Mouse (Mus musculus): ENCODE data around the gene Eno2. TPM values are rescaled to one million over a fixed set of nuclear protein-coding genes. Genes with fewer than 3 reads are reported as not detected.

Eno2 gene
- polyA plus RNA-seq, 1 experiment from 2014 or later: 0.39 TPM

DNA sequence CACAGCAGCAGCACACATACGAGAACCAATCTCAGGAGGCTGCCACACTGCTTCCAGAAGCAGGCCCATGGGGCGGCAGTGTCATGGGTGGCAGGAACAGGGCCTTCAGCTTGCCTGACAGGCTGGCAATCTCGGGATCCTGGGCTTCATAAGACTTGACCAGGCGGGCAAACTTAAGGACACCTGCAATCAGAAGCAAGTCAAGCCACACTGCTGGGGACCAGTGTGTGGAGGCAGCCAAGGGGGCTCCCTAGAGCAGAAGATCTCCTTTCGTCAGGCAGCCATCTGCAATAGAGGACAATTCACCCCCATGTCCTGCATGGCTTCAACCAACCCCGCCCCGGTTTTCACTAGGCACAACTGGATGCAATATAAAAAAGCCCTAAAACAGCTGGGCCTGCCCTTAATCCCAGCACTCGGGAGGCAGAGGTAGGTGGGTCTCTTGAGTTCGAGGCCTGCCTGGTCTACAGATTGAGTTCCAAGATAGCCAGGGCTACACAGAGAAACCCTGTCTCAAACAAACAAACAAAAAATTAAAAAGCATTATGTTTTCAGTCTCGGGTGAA is 30.2 kb downstream of the Eno2 start:
- no peak for ATAC-seq (ENCODE audit: insufficient read depth)
- peaks cover 43% of the 10 kb centered on the region for H3K4me1 ChIP-seq (replicated peaks)
- no peak overlapping the region for H3K4me3 ChIP-seq (replicated peaks)
- H3K27me3 ChIP-seq: no peaks in the 10 kb centered on the region
- peak overlapping the region; percentile 97 for H3K27ac ChIP-seq (replicated peaks)
- WGBS (ENCODE audit: insufficient replicate concordance): 68% methylated on average over 10 of the region's 10 CpGs
- no peaks in the 10 kb centered on the region for H3K9me3 ChIP-seq (replicated peaks)
- H3K4me2 ChIP-seq: peak overlapping the region; percentile 98
- H3K36me3 ChIP-seq (replicated peaks): no peaks in the 10 kb centered on the region
- H3K9ac ChIP-seq: peak overlapping the region; percentile 31; the same call in 1 of the 2 replicates

DNA sequence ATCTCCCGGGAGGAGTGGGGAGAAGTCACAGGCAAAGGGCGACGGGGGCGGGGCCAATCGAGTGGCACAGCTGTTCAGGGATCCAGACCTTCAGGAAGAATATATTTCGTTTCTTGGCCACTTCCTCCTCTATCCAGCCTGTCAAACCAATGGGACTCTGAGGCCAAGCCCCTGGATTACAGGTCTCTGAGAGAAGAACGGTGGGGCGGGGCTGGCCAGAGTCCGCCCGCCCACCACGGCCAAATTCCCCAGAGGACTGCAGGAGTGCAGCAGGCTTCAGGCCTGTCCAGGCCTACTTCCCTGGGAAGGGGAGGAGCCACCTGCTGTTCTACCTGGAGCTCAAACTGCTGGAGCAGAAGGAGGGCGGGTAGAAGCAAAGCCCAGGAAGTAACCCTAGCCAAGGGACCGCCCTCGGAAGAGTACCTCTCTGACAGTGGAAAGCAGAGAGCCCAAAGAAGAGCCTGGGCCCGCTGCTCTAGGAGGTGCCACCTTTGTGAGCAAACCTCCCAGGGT is 30.9 kb downstream of the Eno2 start, which contains the start of gene Ptpn6:
Ptpn6 (minus strand) TSS at position 204 of the 513 bp plus-strand sequence.
- peak within 1 kb of the TSS; percentile 21 for H3K4me3 ChIP-seq (replicated peaks)
- H3K4me2 ChIP-seq: peak within 1 kb of the TSS; percentile 98
- H3K27ac ChIP-seq (replicated peaks): peak within 1 kb of the TSS; percentile 97
- 20% methylated on average over 15 of the region's 15 CpGs for WGBS (ENCODE audit: insufficient replicate concordance)
- H3K4me1 ChIP-seq (replicated peaks): peaks cover 51% of the 10 kb centered on the region
- H3K9ac ChIP-seq: peak within 1 kb of the TSS; percentile 31; the same call in 1 of the 2 replicates
- H3K36me3 ChIP-seq (replicated peaks): no peaks in the 10 kb centered on the region
- H3K27me3 ChIP-seq: no peaks in the 10 kb centered on the region
- no peaks in the 10 kb centered on the region for H3K9me3 ChIP-seq (replicated peaks)
- ATAC-seq (ENCODE audit: insufficient read depth): peak; percentile 40

DNA sequence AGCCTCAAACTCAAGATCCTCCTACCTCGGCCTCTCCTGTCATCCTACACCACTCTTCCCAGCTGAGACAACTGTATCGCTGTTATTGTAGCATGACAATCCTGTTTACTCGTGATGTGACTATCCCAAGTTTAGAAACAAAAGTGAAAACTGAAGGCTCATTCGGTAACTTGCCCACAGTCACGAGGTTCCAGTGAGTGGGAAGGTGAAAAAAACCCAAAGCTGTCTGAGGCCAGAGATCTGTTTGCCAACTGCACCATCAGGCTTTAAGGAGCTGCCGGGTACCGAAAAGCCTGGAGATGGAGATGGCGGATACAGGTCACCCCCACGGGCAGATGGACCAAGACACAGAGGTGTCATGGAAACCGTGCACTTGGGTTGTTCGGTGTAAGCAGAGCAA is 32.4 kb downstream of the Eno2 start:
- no peaks in the 10 kb centered on the region for H3K36me3 ChIP-seq (replicated peaks)
- no peaks in the 10 kb centered on the region for H3K9me3 ChIP-seq (replicated peaks)
- ATAC-seq (ENCODE audit: insufficient read depth): no peak
- H3K4me3 ChIP-seq (replicated peaks): no peak overlapping the region
- H3K4me2 ChIP-seq: no peak overlapping the region
- peaks cover 66% of the 10 kb centered on the region for H3K4me1 ChIP-seq (replicated peaks)
- H3K27me3 ChIP-seq: no peaks in the 10 kb centered on the region
- WGBS (ENCODE audit: insufficient replicate concordance): 79% methylated on average over 11 of the region's 11 CpGs
- no peak overlapping the region for H3K27ac ChIP-seq (replicated peaks)
- no peak overlapping the region for H3K9ac ChIP-seq

DNA sequence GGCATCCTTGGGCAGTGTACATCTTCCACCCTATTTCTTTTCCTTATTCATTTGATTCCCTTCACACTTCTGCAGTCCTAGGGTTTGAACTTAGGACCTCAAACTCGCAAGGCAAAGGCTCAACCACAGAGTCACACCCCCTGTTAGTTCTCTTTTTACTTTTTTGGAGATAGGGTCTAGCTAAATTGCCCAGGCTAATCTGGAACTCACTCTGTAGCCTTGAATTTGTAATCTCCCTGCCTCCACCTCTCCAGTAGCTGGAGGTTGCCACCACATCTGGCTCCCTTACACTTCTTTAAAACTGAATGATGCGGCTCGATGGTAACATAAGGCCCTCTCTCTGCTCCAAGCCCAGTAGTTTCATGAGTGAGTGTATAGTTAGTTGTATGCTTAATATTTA is 35.1 kb downstream of the Eno2 start:
- Histone ChIP-seq H3K9me3 (replicated peaks) (no peaks in the 10 kb centered on the region), H3K4me2 (no peak overlapping the region), H3K4me1 (replicated peaks) (peaks cover 45% of the 10 kb centered on the region), H3K27ac (replicated peaks) (no peak overlapping the region), H3K36me3 (replicated peaks) (no peaks in the 10 kb centered on the region), H3K27me3 (no peaks in the 10 kb centered on the region), H3K9ac (no peak overlapping the region), H3K4me3 (replicated peaks) (no peak overlapping the region)
- ATAC-seq (ENCODE audit: insufficient read depth): no peak
- 56% methylated on average over 3 of the region's 3 CpGs for WGBS (ENCODE audit: insufficient replicate concordance)

DNA sequence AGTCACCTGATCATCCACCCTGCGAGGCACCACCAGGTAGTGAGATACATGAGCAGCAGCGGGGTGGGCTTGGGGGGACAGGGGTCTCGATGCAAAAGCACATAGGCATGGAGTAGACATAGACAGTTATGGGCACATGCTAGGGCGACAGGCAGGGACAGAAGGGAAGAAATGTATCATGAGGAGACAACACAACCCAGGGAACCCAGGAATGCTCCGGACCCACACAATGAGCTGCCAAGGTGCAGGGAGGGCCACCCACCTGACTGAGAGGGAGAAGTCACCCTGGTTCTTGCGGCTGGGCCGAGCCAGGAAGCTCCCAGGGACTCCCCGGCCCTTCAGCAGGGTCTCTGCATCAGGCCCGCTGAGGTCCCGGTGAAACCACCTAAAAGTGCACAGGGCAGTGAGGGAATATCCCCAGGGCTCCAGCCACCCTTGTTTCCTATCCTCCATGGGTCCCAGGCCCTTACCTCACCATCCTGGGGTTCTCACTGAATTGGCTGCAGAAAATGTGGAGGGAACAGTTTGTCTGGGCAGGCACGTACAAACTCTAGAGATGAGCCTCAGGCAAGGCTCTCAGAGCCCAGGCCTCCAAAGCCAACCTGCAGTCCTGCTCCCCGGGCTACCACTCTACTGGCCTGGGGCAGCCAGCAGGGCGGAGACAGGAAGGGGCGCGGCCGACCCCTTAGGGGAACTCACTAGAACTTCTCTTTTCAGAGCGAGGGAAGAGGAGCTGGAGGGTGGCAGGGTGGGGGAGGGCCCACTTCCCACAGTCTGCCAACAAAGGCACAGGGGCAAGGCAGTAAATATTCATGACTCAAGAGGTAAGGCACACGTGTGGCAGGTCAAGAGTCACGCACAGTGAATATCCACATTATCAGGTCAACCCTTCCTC is 36.8 kb downstream of the Eno2 start:
- Histone ChIP-seq H3K27ac (replicated peaks) (peak overlapping the region; percentile 59), H3K4me3 (replicated peaks) (peak overlapping the region; percentile 49), H3K36me3 (replicated peaks) (peaks cover 8% of the 10 kb centered on the region; the same call in 1 of the 2 replicates), H3K9me3 (replicated peaks) (no peaks in the 10 kb centered on the region), H3K9ac (peak overlapping the region; percentile 47), H3K27me3 (no peaks in the 10 kb centered on the region), H3K4me2 (peak overlapping the region; percentile 54), H3K4me1 (replicated peaks) (peaks cover 29% of the 10 kb centered on the region)
- 17% methylated on average over 19 of the region's 19 CpGs for WGBS (ENCODE audit: insufficient replicate concordance)
- peak; percentile 64 for ATAC-seq (ENCODE audit: insufficient read depth)

DNA sequence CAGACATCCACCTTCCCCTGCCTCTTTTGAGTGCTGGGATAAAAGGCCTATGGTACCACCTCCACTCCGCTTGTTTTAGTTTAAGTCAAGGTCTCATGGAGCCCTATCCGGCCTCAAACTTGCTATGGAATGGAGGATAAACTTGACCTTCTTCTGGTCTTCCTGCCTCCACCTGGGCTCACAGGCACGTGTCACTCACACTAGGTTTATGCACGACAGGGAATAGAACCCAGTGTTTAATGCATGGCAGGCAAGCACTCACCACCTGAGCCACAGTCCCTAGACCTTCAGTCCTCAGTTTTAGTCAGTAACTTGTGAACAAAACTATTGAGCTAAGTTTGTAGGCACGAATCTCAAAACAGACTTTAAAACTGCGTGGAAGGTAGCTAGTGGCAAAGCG is 38.4 kb downstream of the Eno2 start:
- Histone ChIP-seq H3K9me3 (replicated peaks) (no peaks in the 10 kb centered on the region), H3K27me3 (no peaks in the 10 kb centered on the region), H3K27ac (replicated peaks) (no peak overlapping the region), H3K9ac (0 out of 2 replicates have a peak overlapping the region, but pooled peaks have one; percentile 10), H3K36me3 (replicated peaks) (peaks cover 8% of the 10 kb centered on the region; the same call in 1 of the 2 replicates), H3K4me3 (replicated peaks) (peak overlapping the region; percentile 49; the same call in 1 of the 2 replicates), H3K4me2 (peak overlapping the region; percentile 54), H3K4me1 (replicated peaks) (peaks cover 26% of the 10 kb centered on the region)
- WGBS (ENCODE audit: insufficient replicate concordance): 72% methylated on average over 7 of the region's 7 CpGs
- no peak for ATAC-seq (ENCODE audit: insufficient read depth)

DNA sequence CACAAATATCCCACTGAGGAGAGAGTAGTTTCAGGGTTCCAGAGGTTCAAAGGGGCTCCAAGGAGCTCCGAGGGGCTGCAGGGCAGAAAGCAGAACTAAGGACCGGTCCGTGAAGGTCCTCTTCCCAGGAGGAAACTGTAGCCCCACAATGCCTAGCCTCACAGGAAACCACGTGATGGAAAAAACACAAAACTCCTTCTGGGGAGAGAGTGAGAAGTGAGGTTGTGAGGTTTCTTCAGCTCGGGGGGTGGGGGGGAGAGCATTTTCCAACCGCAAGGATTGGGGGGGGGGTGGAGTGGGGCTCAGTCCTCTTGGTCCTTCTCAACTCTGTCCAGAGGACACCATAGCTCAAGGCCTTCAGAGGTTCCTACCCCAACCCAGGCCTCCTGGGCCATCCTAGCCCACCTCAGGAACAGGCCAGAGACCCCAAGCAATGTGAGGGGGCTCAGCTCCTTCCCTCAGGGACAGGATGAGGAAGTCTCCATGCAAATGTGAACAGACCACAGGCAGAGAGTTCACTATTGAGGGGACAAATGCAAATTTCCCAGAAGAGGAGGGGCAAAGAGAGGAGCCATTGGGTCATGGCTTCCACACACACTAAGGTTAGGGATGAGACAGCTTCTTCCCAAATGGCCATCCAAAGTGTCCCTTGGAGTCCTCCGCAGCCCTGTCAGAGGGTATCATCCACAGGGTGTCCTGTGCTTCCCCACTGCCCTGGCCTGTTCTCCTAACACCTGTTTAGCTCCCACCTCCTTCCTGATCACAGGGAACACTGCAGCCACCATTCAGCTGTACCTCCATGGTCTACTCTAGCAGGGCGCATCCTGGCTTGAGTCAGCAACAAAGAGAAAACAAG is 39.4 kb downstream of the Eno2 start:
- H3K9ac ChIP-seq: no peak overlapping the region
- 38% methylated on average over 8 of the region's 8 CpGs for WGBS (ENCODE audit: insufficient replicate concordance)
- peak; percentile 39 for ATAC-seq (ENCODE audit: insufficient read depth)

DNA sequence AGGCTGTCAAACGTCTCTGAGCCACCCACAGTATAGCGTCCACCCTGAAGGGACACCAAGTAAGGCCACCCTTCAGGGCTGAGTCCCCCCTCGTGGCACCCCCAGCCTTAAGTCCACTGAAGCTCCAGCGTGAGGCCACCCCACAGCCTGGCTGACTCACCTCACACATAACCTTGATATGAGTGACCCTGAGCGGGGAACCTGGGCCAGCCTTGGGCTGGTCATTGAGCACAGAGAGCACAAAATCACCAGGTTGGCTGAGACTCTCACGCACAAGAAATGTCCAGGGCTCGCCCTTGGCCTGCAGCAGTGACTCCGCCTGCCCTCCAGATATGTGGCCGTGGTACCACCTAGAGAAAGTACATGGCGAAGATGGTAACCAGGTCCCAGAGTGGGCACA is 40.9 kb downstream of the Eno2 start:
- H3K27me3 ChIP-seq: no peaks in the 10 kb centered on the region
- H3K36me3 ChIP-seq (replicated peaks): peaks cover 18% of the 10 kb centered on the region; the same call in 1 of the 2 replicates
- no peak for ATAC-seq (ENCODE audit: insufficient read depth)
- WGBS (ENCODE audit: insufficient replicate concordance): 76% methylated on average over 10 of the region's 10 CpGs
- H3K9me3 ChIP-seq (replicated peaks): no peaks in the 10 kb centered on the region
- H3K4me1 ChIP-seq (replicated peaks): peaks cover 34% of the 10 kb centered on the region
- no peak overlapping the region for H3K4me3 ChIP-seq (replicated peaks)
- H3K4me2 ChIP-seq: no peak overlapping the region
- no peak overlapping the region for H3K9ac ChIP-seq
- no peak overlapping the region for H3K27ac ChIP-seq (replicated peaks)

More for the DNA sequence above, 39.4 kb downstream of the Eno2 start:
- Histone ChIP-seq H3K9me3 (replicated peaks) (no peaks in the 10 kb centered on the region), H3K36me3 (replicated peaks) (peaks cover 12% of the 10 kb centered on the region; the same call in 1 of the 2 replicates), H3K4me3 (replicated peaks) (peak overlapping the region; percentile 7; the same call in 1 of the 2 replicates), H3K27me3 (no peaks in the 10 kb centered on the region), H3K27ac (replicated peaks) (peak overlapping the region; percentile 67), H3K4me2 (peak overlapping the region; percentile 38), H3K4me1 (replicated peaks) (peaks cover 29% of the 10 kb centered on the region)

DNA sequence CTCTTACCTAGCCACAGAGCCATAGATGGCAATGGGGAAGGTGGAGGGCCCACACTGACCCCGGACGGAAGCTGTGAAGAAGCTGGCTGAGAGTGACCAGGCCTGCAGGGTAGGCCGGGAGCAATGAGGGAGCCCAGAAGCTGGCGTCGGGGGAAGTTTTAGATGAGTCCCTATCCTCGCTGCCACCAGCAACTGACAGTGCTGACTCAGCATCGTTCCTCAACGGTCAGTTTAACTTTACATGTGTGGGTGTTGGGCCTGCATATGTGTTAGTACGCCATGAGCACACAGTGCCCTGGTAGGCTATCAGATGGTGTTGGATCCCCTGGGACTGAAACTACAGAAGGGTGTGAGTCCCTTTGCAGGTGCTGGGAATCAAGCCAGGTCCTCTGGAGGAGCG is 45.0 kb downstream of the Eno2 start:
- Histone ChIP-seq H3K9me3 (replicated peaks) (no peaks in the 10 kb centered on the region), H3K36me3 (replicated peaks) (peaks cover 18% of the 10 kb centered on the region; the same call in 1 of the 2 replicates), H3K27me3 (no peaks in the 10 kb centered on the region), H3K4me3 (replicated peaks) (no peak overlapping the region), H3K4me2 (peak overlapping the region; percentile 8; the same call in 1 of the 2 replicates), H3K4me1 (replicated peaks) (peaks cover 51% of the 10 kb centered on the region), H3K27ac (replicated peaks) (peak overlapping the region; percentile 7; the same call in 1 of the 2 replicates), H3K9ac (no peak overlapping the region)
- ATAC-seq (ENCODE audit: insufficient read depth): no peak
- 49% methylated on average over 10 of the region's 10 CpGs for WGBS (ENCODE audit: insufficient replicate concordance)

DNA sequence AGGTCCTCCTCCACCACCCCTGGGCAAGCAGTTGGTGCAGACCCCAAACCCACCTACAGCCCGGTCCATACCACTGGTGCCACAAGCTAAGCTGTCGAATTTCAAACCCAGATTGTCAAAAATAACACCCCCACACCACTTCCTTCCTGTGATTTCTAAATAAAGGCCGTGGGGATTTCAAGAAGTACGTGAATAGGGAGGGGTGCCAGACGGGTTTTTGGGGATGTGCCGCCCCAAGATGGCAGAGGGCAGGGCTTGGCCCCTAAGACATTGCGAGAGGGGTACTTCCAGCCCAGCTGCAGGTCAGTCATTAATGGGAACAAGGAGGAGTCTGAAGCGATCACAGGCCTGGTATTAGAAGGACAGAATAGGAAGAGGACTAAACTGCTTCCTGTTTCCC is 45.9 kb downstream of the Eno2 start:
- 0 out of 2 replicates have a peak overlapping the region, but pooled peaks have one; percentile 19 for H3K27ac ChIP-seq (replicated peaks)
- WGBS (ENCODE audit: insufficient replicate concordance): 50% methylated on average over 8 of the region's 8 CpGs

More for the DNA sequence above, 45.9 kb downstream of the Eno2 start:
- Histone ChIP-seq H3K4me3 (replicated peaks) (no peak overlapping the region), H3K4me1 (replicated peaks) (peaks cover 60% of the 10 kb centered on the region), H3K9me3 (replicated peaks) (no peaks in the 10 kb centered on the region), H3K4me2 (no peak overlapping the region), H3K36me3 (replicated peaks) (peaks cover 15% of the 10 kb centered on the region; the same call in 1 of the 2 replicates), H3K9ac (no peak overlapping the region), H3K27me3 (no peaks in the 10 kb centered on the region)
- no peak for ATAC-seq (ENCODE audit: insufficient read depth)

Data from liver, embryonic 15.5 days (tissue).